In genomic region chr12:29530241-29530725, GRCm38 (mm10) we compare ENCODE assay signal across 8 mouse cellular contexts. TPM values are rescaled to one million over a fixed set of nuclear protein-coding genes. Genes with fewer than 3 reads are reported as not detected.
DNase-seq lines count a peak whose midpoint lies in the region; ATAC-seq lines count a peak whose summit lies in the region.

No protein-coding gene starts in this region.

- no peak overlapping the region for H3K4me2 ChIP-seq in liver, embryonic 12.5 days
- peak overlapping the region; percentile 53 for H3K4me2 ChIP-seq in forebrain, embryonic 13.5 days
- H3K4me2 ChIP-seq in midbrain, embryonic 12.5 days (replicated peaks): peak overlapping the region; percentile 50

- peaks cover 55% of the 10 kb centered on the region for H3K27me3 ChIP-seq in liver, embryonic 12.5 days (replicated peaks)
- peaks cover 30% of the 10 kb centered on the region for H3K27me3 ChIP-seq in forebrain, embryonic 13.5 days
- peaks cover 46% of the 10 kb centered on the region for H3K27me3 ChIP-seq in midbrain, embryonic 12.5 days

- no peak overlapping the region for H3K9ac ChIP-seq in liver, embryonic 12.5 days
- peak overlapping the region; percentile 72 for H3K9ac ChIP-seq in forebrain, embryonic 13.5 days
- peak overlapping the region; percentile 50 for H3K9ac ChIP-seq in midbrain, embryonic 12.5 days (replicated peaks)

- H3K4me3 ChIP-seq in liver, embryonic 12.5 days: no peak overlapping the region
- peak overlapping the region; percentile 46 for H3K4me3 ChIP-seq in forebrain, embryonic 13.5 days
- peak overlapping the region; percentile 40 for H3K4me3 ChIP-seq in midbrain, embryonic 12.5 days

- ATAC-seq in liver, embryonic 12.5 days: no peak
- peak; percentile 23 for ATAC-seq in forebrain, embryonic 13.5 days
- ATAC-seq in midbrain, embryonic 12.5 days (ENCODE audit: low FRiP score, low read depth): peak; percentile 36
- ATAC-seq in CD4-positive, CD25-positive, alpha-beta regulatory T cell, adult 4 months: no peak

- no peaks in the 10 kb centered on the region for H3K4me1 ChIP-seq in liver, embryonic 12.5 days
- peaks cover 39% of the 10 kb centered on the region for H3K4me1 ChIP-seq in forebrain, embryonic 13.5 days
- H3K4me1 ChIP-seq in midbrain, embryonic 12.5 days: peaks cover 41% of the 10 kb centered on the region

- no peaks in the 10 kb centered on the region for H3K36me3 ChIP-seq in liver, embryonic 12.5 days
- H3K36me3 ChIP-seq in forebrain, embryonic 13.5 days (ENCODE audit: poor library complexity, severe bottlenecking): no peaks in the 10 kb centered on the region
- no peaks in the 10 kb centered on the region for H3K36me3 ChIP-seq in midbrain, embryonic 12.5 days

- 10% methylated on average over 6 of the region's 6 CpGs for WGBS in liver, embryonic 12.5 days (ENCODE audit: insufficient replicate concordance)
- 2% methylated on average over 6 of the region's 6 CpGs for WGBS in forebrain, embryonic 13.5 days
- WGBS in midbrain, embryonic 12.5 days: 1% methylated on average over 6 of the region's 6 CpGs

- peak; percentile 35 for DNase-seq in liver
- DNase-seq in cerebellum, adult 18-20 months: peak; percentile 53 to 66
- no peak for DNase-seq in spleen, postnatal 36 days (ENCODE audit: low spot score in 2 of 2)
- no peak for DNase-seq in frontal cortex, postnatal 14 days (ENCODE audit: low spot score in 2 of 2)

- no peak overlapping the region for H3K27ac ChIP-seq in liver, embryonic 12.5 days
- peak overlapping the region; percentile 93 for H3K27ac ChIP-seq in forebrain, embryonic 13.5 days
- H3K27ac ChIP-seq in midbrain, embryonic 12.5 days (replicated peaks): peak overlapping the region; percentile 92

- no peaks in the 10 kb centered on the region for H3K9me3 ChIP-seq in liver, embryonic 12.5 days (replicated peaks)
- H3K9me3 ChIP-seq in forebrain, embryonic 13.5 days (replicated peaks): no peaks in the 10 kb centered on the region
- no peaks in the 10 kb centered on the region for H3K9me3 ChIP-seq in midbrain, embryonic 12.5 days

RNA-seq across cellular contexts. Expression of gene Myt1l, which starts 2.1 kb away (rescaled TPM):
- not detected in 2 replicates for polyA plus RNA-seq in liver, embryonic 12.5 days (2016; fragmentation: Nextera tagmentation; extraction: Ambion mirVana)
- 116 and 131 TPM in 2 replicates for polyA plus RNA-seq in forebrain, embryonic 13.5 days (2015; fragmentation: Nextera tagmentation; extraction: Ambion mirVana)
- polyA plus RNA-seq in midbrain, embryonic 12.5 days (2016; fragmentation: Nextera tagmentation; extraction: Ambion mirVana): 53.0 and 53.1 TPM in 2 replicates
- polyA plus RNA-seq in CD4-positive, CD25-positive, alpha-beta regulatory T cell, adult 4 months (2017; shearing (Covaris generic)): under 1 TPM in 1 of 2 experiments, not detected in 1; 0.20 TPM

Comparison
In these comparisons a context has a peak if more than half of its experiments do, and no peak if none do; other contexts are left out.
1. DNase-seq: peak in liver (single experiment) and cerebellum, adult 18-20 months (2 of 2); none in spleen, postnatal 36 days (0 of 2) and frontal cortex, postnatal 14 days (0 of 2).
2. ATAC-seq: peak in forebrain, embryonic 13.5 days (single experiment) and midbrain, embryonic 12.5 days (single experiment); none in liver, embryonic 12.5 days (single experiment) and CD4-positive, CD25-positive, alpha-beta regulatory T cell, adult 4 months (single experiment).
3. RNA of gene Myt1l, which starts 2.1 kb away (polyA plus RNA-seq): 116 to 131 TPM in forebrain, embryonic 13.5 days and 53.0 to 53.1 TPM in midbrain, embryonic 12.5 days; 0.20 TPM in CD4-positive, CD25-positive, alpha-beta regulatory T cell, adult 4 months and not detected in liver, embryonic 12.5 days; every median in the first group is over 10 times any median in the second.